Mouse (Mus musculus): ENCODE results near the gene Samd4b. TPM values are rescaled to one million over a fixed set of nuclear protein-coding genes. Genes with fewer than 3 reads are reported as not detected.
"Not testable (repeated sequence)": the region's sequence is repeated elsewhere in the genome, so short reads cannot be mapped to it uniquely, and the experiment has no call there.

The Samd4b gene
- polyA plus RNA-seq (2016; fragmentation: Nextera tagmentation; extraction: Ambion mirVana) = 36.0 and 38.9 TPM in 2 replicates

DNA sequence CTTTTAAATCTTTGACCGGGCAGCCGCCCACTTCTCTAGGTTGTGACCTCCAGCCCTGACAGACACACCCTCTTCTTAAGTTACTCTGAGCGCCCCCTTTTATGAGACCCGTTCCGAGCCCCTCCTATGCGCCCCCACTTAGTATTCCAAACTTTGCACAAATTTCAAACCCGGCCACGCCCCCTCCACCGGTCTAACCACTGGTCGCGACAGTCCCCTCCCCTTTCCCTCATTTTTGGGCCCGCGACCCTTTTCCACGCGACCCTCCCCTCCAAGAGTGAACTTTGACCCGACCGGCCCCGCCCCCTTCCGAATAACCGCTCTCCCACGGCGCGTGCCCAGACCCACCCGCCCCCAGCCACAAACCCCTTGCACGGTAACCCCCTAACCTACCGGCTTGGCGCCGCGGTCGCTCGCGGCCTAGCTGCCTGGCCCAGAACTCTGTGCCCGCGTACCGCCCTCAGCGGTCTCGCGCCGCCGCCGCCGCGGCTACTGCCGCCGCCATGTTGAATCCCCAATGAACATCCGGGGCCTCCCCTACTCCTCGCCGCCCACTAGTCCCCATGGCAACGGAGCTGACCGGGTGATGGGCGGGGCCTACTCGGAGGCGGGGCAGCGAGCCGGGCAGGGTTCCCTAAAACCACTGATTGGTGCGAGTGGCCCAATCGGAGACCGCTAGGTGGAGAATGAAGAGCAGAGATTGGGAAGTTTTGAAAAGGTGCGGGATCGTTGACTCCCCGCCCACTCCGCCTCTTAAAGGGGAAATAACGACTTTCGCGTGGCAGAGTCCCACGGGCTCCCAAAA lies at the start of gene Samd4b, which contains the start of gene Pak4:
Gene Samd4b, minus strand, starts transcription at position 503 of the 805 bp plus-strand sequence.
Gene Pak4, minus strand, starts transcription at position 544 of the 805 bp plus-strand sequence.
- WGBS = under 1% methylated on average over 66 of the region's 66 CpGs

DNA sequence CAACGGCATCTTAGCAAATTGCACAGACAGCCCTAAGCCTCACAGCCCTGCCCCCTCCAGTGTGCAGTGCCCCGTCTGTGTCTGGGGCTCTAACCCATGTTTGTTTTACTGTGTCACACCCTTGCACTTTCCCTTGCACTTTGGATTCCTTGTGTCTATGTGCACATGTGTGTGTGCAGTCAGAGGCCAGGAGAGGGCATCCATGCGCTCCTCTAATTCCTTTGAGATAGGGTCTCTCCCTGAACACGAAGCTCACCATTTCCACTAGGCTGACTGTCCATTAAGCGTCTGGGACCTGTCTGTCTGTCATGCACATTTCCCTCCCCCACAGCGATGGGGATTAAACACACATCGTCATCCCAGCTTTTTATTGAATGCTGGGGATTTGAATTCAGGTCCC lies 49.1 kb upstream of the Samd4b start:
- Histone ChIP-seq H3K36me3 (replicated peaks) (no peaks in the 10 kb centered on the region), H3K27ac (replicated peaks) (no peak overlapping the region), H3K4me3 (no peak overlapping the region), H3K27me3 (replicated peaks; ENCODE audit: low read depth, poor library complexity, severe bottlenecking) (no peaks in the 10 kb centered on the region), H3K4me1 (no peaks in the 10 kb centered on the region), H3K9me3 (no peaks in the 10 kb centered on the region)
- DNase-seq (ENCODE audit: low spot score) = no peak
- 58% methylated on average over 7 of the region's 7 CpGs for WGBS

More for the DNA sequence above, at the start of gene Samd4b, which contains the start of gene Pak4:
- Histone ChIP-seq H3K27me3 (replicated peaks; ENCODE audit: low read depth, poor library complexity, severe bottlenecking) (no peaks in the 10 kb centered on the region), H3K9me3 (no peaks in the 10 kb centered on the region), H3K36me3 (replicated peaks) (peaks cover 15% of the 10 kb centered on the region), H3K4me1 (peaks cover 56% of the 10 kb centered on the region), H3K27ac (replicated peaks) (peak within 1 kb of the TSS; percentile 96), H3K4me3 (peak within 1 kb of the TSS; percentile 83)
- peak; percentile 99 for DNase-seq (ENCODE audit: low spot score)

DNA sequence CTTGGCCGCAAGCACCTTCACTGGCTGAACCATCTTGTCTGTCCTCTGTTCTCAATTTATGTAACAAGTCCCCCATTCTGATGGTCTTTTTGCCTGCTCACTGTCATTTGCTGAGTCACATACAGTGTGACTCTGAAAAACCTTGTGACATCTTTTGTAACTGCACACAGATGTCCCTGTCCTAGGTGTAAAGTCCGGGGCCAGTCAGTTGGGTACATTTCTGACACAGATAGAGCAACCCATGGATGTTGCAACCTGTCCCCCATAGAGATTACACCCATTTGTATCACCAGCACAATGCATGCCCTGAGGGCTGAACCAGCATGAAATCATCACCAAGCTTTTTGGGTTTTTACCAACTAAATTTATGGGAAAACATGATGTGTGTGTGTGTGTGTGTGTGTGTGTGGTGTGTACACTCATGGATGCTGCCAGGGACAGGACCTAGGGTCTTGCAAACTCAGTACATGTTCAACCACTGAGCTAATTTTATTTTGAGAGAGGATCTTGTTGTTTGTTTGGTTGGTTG lies 48.1 kb upstream of the Samd4b start:
- no peak for DNase-seq (ENCODE audit: low spot score)
- Histone ChIP-seq H3K27me3 (replicated peaks; ENCODE audit: low read depth, poor library complexity, severe bottlenecking) (no peaks in the 10 kb centered on the region), H3K9me3 (no peaks in the 10 kb centered on the region), H3K4me1 (0 out of 2 replicates have a peak, but pooled peaks cover 5% of the 10 kb centered on the region), H3K27ac (replicated peaks) (no peak overlapping the region), H3K4me3 (no peak overlapping the region), H3K36me3 (replicated peaks) (no peaks in the 10 kb centered on the region)
- 87% methylated on average over 2 of the region's 2 CpGs for WGBS

DNA sequence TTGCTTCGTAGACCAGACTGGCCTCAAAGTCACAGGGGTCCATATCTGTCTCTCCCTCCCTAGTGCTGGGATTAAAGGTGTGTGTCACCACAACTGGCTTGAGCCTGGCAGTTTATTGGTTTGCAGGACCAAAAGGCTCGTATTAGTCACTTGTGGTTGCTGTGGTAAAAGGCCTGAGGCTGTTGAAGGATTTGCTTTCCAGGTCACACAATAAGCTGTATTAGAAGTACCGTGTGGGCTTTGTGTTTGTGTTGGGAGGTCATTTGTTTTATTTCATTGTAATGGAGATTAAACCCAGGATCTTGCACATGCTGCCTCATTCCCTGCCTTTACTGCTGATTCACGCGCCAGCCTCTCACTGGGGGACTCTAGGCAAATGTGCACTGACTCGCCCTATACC lies 47.4 kb upstream of the Samd4b start:
- H3K27me3 ChIP-seq (replicated peaks; ENCODE audit: low read depth, poor library complexity, severe bottlenecking) = no peaks in the 10 kb centered on the region
- no peaks in the 10 kb centered on the region for H3K36me3 ChIP-seq (replicated peaks)
- WGBS = 70% methylated on average over 6 of the region's 6 CpGs
- 0 out of 2 replicates have a peak, but pooled peaks cover 5% of the 10 kb centered on the region for H3K4me1 ChIP-seq
- no peaks in the 10 kb centered on the region for H3K9me3 ChIP-seq
- no peak for DNase-seq (ENCODE audit: low spot score)
- H3K4me3 ChIP-seq = no peak overlapping the region
- no peak overlapping the region for H3K27ac ChIP-seq (replicated peaks)

DNA sequence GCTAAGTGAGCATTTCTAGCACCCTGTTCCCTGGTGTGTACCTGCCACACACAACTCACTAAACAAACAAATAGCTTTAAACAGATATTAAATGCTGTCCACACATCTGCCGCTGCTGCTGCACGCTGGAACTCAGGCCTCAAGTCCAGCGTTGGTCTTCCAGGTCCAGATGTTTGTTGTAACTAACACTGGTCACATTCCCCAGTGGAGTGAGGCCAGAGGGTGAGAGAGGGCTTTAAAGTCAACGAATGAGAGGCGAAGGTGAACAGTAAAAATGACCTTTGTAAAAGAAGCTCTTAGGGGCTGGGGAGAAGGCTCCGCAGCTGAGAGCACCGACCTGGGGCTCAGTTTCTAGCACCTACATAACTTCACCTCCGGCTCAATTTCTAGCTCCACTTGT lies 43.6 kb upstream of the Samd4b start:
- H3K27me3 ChIP-seq (replicated peaks; ENCODE audit: low read depth, poor library complexity, severe bottlenecking) = no peaks in the 10 kb centered on the region
- no peaks in the 10 kb centered on the region for H3K36me3 ChIP-seq (replicated peaks)
- no peak for DNase-seq (ENCODE audit: low spot score)
- WGBS = 63% methylated on average over 8 of the region's 8 CpGs
- H3K4me3 ChIP-seq = no peak overlapping the region
- peaks cover 17% of the 10 kb centered on the region for H3K4me1 ChIP-seq
- H3K9me3 ChIP-seq = no peaks in the 10 kb centered on the region
- no peak overlapping the region for H3K27ac ChIP-seq (replicated peaks)

DNA sequence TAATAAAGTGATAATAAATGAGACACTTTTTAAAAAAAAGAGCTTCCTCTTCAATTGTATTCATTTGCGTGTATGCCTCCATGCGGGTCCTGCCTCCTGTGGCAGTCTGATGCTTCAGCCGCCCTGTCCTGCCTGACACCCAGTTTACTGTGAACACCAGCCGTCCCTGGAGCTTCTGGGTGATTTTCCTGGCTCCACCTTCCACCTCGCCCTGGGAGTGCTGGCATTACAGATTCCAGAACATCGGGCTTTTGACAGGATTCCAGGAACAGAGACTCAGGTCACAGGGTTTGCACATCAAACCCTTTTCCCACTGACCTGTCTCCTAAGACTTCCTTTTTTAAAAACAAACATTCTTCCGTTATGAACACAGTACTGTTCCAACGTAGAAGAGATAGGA lies 39.6 kb upstream of the Samd4b start:
- Histone ChIP-seq H3K36me3 (replicated peaks) (no peaks in the 10 kb centered on the region), H3K4me3 (no peak overlapping the region), H3K9me3 (no peaks in the 10 kb centered on the region), H3K4me1 (peaks cover 17% of the 10 kb centered on the region), H3K27ac (replicated peaks) (no peak overlapping the region), H3K27me3 (replicated peaks; ENCODE audit: low read depth, poor library complexity, severe bottlenecking) (peaks cover 7% of the 10 kb centered on the region)
- 24% methylated on average over 8 of the region's 8 CpGs for WGBS
- no peak for DNase-seq (ENCODE audit: low spot score)

DNA sequence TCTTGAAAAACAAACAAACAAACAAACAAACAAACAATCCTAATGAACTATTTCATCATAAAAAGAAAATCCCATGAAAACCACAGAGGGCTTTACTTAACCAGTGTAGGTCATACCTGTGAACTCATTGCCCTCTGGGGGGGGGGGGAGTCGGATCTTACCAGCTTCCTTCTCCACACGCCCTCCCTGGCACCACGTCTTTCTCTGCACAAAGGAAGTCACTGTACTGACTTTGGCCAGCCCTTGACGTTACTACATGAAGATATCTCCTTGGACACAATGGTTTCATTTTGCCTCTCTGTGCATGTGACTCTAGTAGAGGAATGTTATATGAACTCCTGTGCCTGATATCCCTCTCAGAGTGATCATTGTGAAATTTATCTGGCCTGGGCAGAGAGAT lies 36.2 kb upstream of the Samd4b start:
- DNase-seq (ENCODE audit: low spot score) = no peak
- WGBS = 56% methylated on average over 4 of the region's 4 CpGs
- H3K27me3 ChIP-seq (replicated peaks; ENCODE audit: low read depth, poor library complexity, severe bottlenecking) = peaks cover 40% of the 10 kb centered on the region
- no peaks in the 10 kb centered on the region for H3K9me3 ChIP-seq
- H3K36me3 ChIP-seq (replicated peaks) = no peaks in the 10 kb centered on the region
- no peak overlapping the region for H3K4me3 ChIP-seq
- no peak overlapping the region for H3K27ac ChIP-seq (replicated peaks)
- peaks cover 27% of the 10 kb centered on the region for H3K4me1 ChIP-seq

DNA sequence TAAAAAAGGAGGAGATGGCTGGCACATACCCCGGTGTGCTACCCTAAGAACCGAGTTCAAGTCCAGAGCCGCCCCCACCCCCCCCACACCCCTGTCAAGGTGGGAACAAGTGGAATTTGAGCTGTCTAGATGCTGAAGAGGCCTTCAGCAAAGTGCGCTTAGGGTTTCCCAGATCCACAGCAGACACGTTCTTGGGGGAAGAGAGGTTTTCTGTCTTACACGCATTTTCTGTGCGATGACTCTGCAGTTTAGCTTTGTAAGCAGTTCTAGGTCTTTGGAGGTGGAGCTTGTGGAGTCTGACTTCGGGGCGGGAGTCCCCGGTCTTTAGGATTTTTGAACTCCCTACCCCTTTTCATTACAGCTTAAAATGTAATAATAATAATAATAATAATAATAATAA lies 33.1 kb upstream of the Samd4b start, which contains the start of gene Acp7:
Gene Acp7, minus strand, starts transcription at position 260 of the 400 bp plus-strand sequence.
- no peak for DNase-seq (ENCODE audit: low spot score)
- peaks cover 15% of the 10 kb centered on the region for H3K4me1 ChIP-seq
- peaks cover 54% of the 10 kb centered on the region for H3K27me3 ChIP-seq (replicated peaks; ENCODE audit: low read depth, poor library complexity, severe bottlenecking)
- H3K9me3 ChIP-seq = no peaks in the 10 kb centered on the region
- peak within 1 kb of the TSS; percentile 48 for H3K4me3 ChIP-seq
- no peak within 1 kb of the TSS for H3K27ac ChIP-seq (replicated peaks)
- no peaks in the 10 kb centered on the region for H3K36me3 ChIP-seq (replicated peaks)
- 24% methylated on average over 10 of the region's 10 CpGs for WGBS

DNA sequence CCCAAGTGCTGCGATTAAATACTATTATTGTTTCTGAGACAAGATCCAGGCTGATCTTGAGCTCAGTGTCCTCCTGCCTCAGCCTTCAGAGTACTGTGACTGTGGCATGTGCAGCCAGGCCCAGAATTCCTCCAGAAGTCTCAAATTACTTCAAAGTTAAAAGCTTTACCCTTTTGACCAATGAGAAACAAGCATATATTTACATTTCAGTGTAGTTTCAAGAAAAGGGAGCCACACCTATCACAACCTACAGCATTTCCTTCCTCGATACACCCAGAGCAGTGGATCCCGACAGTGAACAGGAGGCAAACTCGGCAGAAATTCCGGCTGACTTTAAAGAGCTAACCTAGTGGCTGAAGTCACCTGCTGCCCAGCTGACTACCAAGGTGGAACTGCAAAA lies 26.8 kb upstream of the Samd4b start:
- DNase-seq (ENCODE audit: low spot score) = no peak
- H3K27me3 ChIP-seq (replicated peaks; ENCODE audit: low read depth, poor library complexity, severe bottlenecking) = peaks cover 24% of the 10 kb centered on the region
- H3K36me3 ChIP-seq (replicated peaks) = no peaks in the 10 kb centered on the region
- no peak overlapping the region for H3K27ac ChIP-seq (replicated peaks)
- H3K9me3 ChIP-seq = 0 out of 2 replicates have a peak, but pooled peaks cover 3% of the 10 kb centered on the region
- H3K4me3 ChIP-seq = no peak overlapping the region
- WGBS = 80% methylated on average over 5 of the region's 5 CpGs
- H3K4me1 ChIP-seq = peaks cover 2% of the 10 kb centered on the region

DNA sequence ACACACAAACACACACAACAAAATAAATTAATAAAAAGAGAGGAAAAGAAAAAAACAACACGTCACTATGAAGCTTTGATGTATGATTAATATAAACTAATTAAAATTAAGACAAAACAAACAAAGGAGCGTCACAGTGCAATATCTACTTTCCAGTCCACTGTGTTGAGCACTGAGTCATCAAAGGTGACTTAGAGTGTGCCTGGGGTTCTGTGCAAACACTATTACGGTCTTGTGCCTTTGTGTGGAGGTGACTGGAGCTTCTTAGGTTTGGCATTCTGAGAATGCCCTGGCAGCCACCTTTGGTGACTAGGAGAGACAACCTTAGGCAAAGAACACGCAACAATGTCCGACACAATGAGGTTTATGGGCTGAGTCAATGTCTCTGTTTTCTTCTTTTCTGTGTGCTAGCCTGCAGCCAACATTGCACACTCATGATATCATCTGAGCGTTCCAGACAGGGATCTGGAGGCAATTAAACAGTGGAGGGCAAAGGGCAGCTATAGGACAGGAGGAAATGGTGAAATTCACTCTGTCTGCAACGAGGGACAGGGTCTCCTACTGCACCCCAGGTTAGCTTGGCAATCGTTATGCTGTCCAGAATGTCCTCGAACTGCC lies 21.3 kb upstream of the Samd4b start:
- H3K27me3 ChIP-seq (replicated peaks; ENCODE audit: low read depth, poor library complexity, severe bottlenecking) = 0 out of 2 replicates have a peak, but pooled peaks cover 4% of the 10 kb centered on the region
- H3K9me3 ChIP-seq = 0 out of 2 replicates have a peak, but pooled peaks cover 3% of the 10 kb centered on the region
- H3K36me3 ChIP-seq (replicated peaks) = no peaks in the 10 kb centered on the region
- no peak overlapping the region for H3K4me3 ChIP-seq
- WGBS = 44% methylated on average over 9 of the region's 9 CpGs
- H3K4me1 ChIP-seq = peaks cover 7% of the 10 kb centered on the region
- DNase-seq (ENCODE audit: low spot score) = peak; percentile 56
- H3K27ac ChIP-seq (replicated peaks) = peak overlapping the region; percentile 72; the same call in 1 of the 2 replicates

DNA sequence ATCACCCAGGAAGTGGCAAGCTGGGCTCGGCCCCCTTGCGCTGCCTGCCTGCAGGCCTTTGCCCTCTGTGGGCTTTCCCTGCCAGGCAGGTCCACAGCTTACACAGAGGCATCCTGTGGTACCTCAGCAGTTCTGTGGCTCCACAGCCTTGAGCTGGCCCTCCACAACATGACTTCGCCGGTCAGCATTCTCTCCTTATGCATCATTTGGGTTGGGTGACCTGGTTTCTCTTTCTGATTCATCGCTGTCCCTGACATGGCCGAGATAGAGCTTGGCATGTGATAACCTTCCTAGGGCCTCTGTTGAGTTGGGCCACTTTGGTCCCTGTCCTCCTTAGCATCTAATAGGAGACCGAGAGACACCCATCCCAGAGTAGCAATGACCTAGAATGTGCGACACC lies 8.0 kb upstream of the Samd4b start:
- WGBS = 92% methylated on average over 8 of the region's 8 CpGs
- Histone ChIP-seq H3K9me3 (no peaks in the 10 kb centered on the region), H3K36me3 (replicated peaks) (no peaks in the 10 kb centered on the region)

DNA sequence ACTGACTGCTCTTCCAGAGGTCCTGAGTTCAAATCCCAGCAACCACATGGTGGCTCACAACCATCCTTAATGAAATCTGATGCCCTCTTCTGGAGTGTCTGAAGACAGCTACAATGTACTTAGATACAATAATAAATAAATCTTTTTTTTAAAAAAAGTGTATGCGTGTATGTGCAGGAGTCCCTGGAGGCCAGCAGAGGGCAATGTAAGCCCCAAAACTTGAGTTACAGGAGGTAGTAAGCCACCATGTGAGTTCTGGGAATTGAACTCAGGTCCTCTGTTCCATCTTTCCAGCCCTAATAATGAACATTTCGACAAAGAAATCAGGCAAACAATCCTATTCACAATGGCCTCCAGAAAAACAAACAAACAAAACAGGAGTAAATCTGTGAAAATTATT lies 5.8 kb upstream of the Samd4b start:
- H3K36me3 ChIP-seq (replicated peaks); DNase-seq (ENCODE audit: low spot score); H3K4me3 ChIP-seq; H3K9me3 ChIP-seq; H3K27me3 ChIP-seq (replicated peaks; ENCODE audit: low read depth, poor library complexity, severe bottlenecking); H3K4me1 ChIP-seq; H3K27ac ChIP-seq (replicated peaks): not testable (repeated sequence)
- WGBS = 77% methylated on average over 2 of the region's 2 CpGs

More for the DNA sequence above, 8.0 kb upstream of the Samd4b start:
- no peak overlapping the region for H3K4me3 ChIP-seq
- H3K27me3 ChIP-seq (replicated peaks; ENCODE audit: low read depth, poor library complexity, severe bottlenecking) = no peaks in the 10 kb centered on the region
- no peak for DNase-seq (ENCODE audit: low spot score)
- H3K4me1 ChIP-seq = peaks cover 2% of the 10 kb centered on the region; the same call in 1 of the 2 replicates
- H3K27ac ChIP-seq (replicated peaks) = no peak overlapping the region
